Comparison of ENCODE assay signal across 8 mouse cellular contexts in the genomic region with DNA sequence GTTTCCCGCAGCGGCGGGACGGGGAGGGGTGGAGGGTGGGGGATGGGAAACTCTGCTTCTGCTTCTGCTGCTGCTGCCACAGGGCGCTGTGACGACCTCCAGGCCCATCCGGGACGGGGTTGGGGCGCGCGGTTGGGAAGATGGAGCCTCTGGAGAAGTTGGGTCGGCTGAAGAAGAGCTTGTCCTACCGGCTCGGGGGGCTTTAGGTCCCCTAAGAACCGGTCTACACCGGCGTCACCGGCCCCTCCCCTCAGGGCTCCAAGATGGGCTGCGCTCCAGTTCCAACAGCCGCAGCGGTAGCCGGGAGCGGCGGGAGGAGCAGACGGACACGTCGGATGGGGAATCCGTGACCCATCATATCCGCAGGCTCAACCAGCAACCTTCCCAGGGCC. TPM values are rescaled to one million over a fixed set of nuclear protein-coding genes. Genes with fewer than 3 reads are reported as not detected.
DNase-seq lines count a peak whose midpoint lies in the region; ATAC-seq and TF ChIP-seq lines count a peak whose summit lies in the region.

No protein-coding gene starts in this region.

- peak overlapping the region; percentile 41; the same call in 1 of the 2 replicates for H3K27ac ChIP-seq in thymus, adult 2 months (ENCODE audit: control insufficient read depth, insufficient read depth, low read length)
- peak overlapping the region; percentile 97 for H3K27ac ChIP-seq in embryonic facial prominence, embryonic 13.5 days
- H3K27ac ChIP-seq in kidney, adult 2 months (ENCODE audit: insufficient read depth, low read depth, low read length) = peak overlapping the region; percentile 21; the same call in 1 of the 2 replicates
- H3K27ac ChIP-seq in midbrain, embryonic 15.5 days = peak overlapping the region; percentile 98

- WGBS in thymus, adult 2 months = 1% methylated on average over 29 of the region's 29 CpGs
- WGBS in embryonic facial prominence, embryonic 13.5 days = 1% methylated on average over 26 of the region's 29 CpGs
- under 1% methylated on average over 29 of the region's 29 CpGs for WGBS in kidney, adult 2 months
- 0% methylated on average over 29 of the region's 29 CpGs for WGBS in midbrain, embryonic 15.5 days

- H3K4me1 ChIP-seq in thymus, adult 2 months (replicated peaks; ENCODE audit: control insufficient read depth, insufficient read depth, low read length) = peaks cover 15% of the 10 kb centered on the region
- peaks cover 20% of the 10 kb centered on the region for H3K4me1 ChIP-seq in embryonic facial prominence, embryonic 13.5 days
- H3K4me1 ChIP-seq in kidney, adult 2 months (ENCODE audit: control insufficient read depth, insufficient read depth, low read length) = peaks cover 9% of the 10 kb centered on the region; the same call in 1 of the 2 replicates
- H3K4me1 ChIP-seq in midbrain, embryonic 15.5 days = peaks cover 23% of the 10 kb centered on the region

- peak overlapping the region; percentile 91 for H3K9ac ChIP-seq in embryonic facial prominence, embryonic 13.5 days
- peak overlapping the region; percentile 79 for H3K9ac ChIP-seq in midbrain, embryonic 15.5 days

- TF ChIP-seq POLR2A in thymus, adult 2 months (IDR thresholded peaks at IDR 0.05; ENCODE audit: control insufficient read depth, extremely low read depth, insufficient read depth, low read length, poor library complexity) = no peak
- no peak for TF ChIP-seq POLR2A in kidney, adult 2 months (IDR thresholded peaks at IDR 0.05; ENCODE audit: low read depth, low read length)

- H3K27me3 ChIP-seq in thymus, adult 2 months (ENCODE audit: control insufficient read depth, insufficient read depth, low read length) = no peaks in the 10 kb centered on the region
- H3K27me3 ChIP-seq in embryonic facial prominence, embryonic 13.5 days = no peaks in the 10 kb centered on the region
- no peaks in the 10 kb centered on the region for H3K27me3 ChIP-seq in kidney, adult 2 months (replicated peaks; ENCODE audit: control insufficient read depth, insufficient read depth, low read length)
- H3K27me3 ChIP-seq in midbrain, embryonic 15.5 days (replicated peaks) = no peaks in the 10 kb centered on the region

- no peak for TF ChIP-seq CTCF in thymus, adult 2 months (IDR thresholded peaks at IDR 0.05; ENCODE audit: borderline replicate concordance, control insufficient read depth, extremely low read depth, insufficient read depth, low read length, poor library complexity)
- no peak for TF ChIP-seq CTCF in kidney, adult 2 months (conservative IDR thresholded peaks at IDR 0.05; ENCODE audit: insufficient read depth, insufficient read length, low read depth, low read length)

- DNase-seq in thymus, adult 2 months = no peak
- no peak for DNase-seq in thymus, postnatal 4 days
- peak; percentile 54 to 56 for DNase-seq in heart, adult 9 months (ENCODE audit: low spot score in 2 of 2)
- peak; percentile 60 for DNase-seq in kidney, adult 2 months
- DNase-seq in liver = peak; percentile 40
- peak; percentile 45 to 51 for DNase-seq in urinary bladder, postnatal 36 days (ENCODE audit: low spot score in 2 of 2)

- H3K4me2 ChIP-seq in embryonic facial prominence, embryonic 13.5 days = peak overlapping the region; percentile 83
- peak overlapping the region; percentile 94 for H3K4me2 ChIP-seq in midbrain, embryonic 15.5 days

- peak; percentile 15; the same call in 1 of the 2 replicates for ATAC-seq in embryonic facial prominence, embryonic 13.5 days (ENCODE audit: insufficient number of reproducible peaks, insufficient read depth, low FRiP score, low TSS enrichment, low read depth)
- ATAC-seq in midbrain, embryonic 15.5 days (replicated peaks) = peak; percentile 25

- peak overlapping the region; percentile 59 for H3K4me3 ChIP-seq in thymus, adult 2 months (ENCODE audit: control insufficient read depth, insufficient read depth, low read length)
- peak overlapping the region; percentile 97 for H3K4me3 ChIP-seq in embryonic facial prominence, embryonic 13.5 days
- peak overlapping the region; percentile 72 for H3K4me3 ChIP-seq in kidney, adult 2 months (ENCODE audit: insufficient read depth, low read depth, low read length)
- H3K4me3 ChIP-seq in midbrain, embryonic 15.5 days = peak overlapping the region; percentile 80

- peaks cover 8% of the 10 kb centered on the region; the same call in 1 of the 2 replicates for H3K36me3 ChIP-seq in thymus, adult 2 months (ENCODE audit: control insufficient read depth, insufficient read depth, low read length)
- H3K36me3 ChIP-seq in embryonic facial prominence, embryonic 13.5 days = peaks cover 42% of the 10 kb centered on the region
- H3K36me3 ChIP-seq in kidney, adult 2 months (ENCODE audit: control insufficient read depth, insufficient read depth, low read length) = no peaks in the 10 kb centered on the region
- peaks cover 9% of the 10 kb centered on the region for H3K36me3 ChIP-seq in midbrain, embryonic 15.5 days (replicated peaks)

- no peaks in the 10 kb centered on the region for H3K9me3 ChIP-seq in embryonic facial prominence, embryonic 13.5 days
- H3K9me3 ChIP-seq in midbrain, embryonic 15.5 days = no peaks in the 10 kb centered on the region

RNA-seq across cellular contexts. Expression of a gene that starts 0.3 kb away (rescaled TPM):
- polyA plus RNA-seq in thymus, adult 2 months (2012; rRNA removed) = 35.5 and 42.6 TPM in 2 replicates
- 44.4 and 56.9 TPM in 2 replicates for polyA plus RNA-seq in embryonic facial prominence, embryonic 13.5 days (2015; fragmentation: Nextera tagmentation; extraction: Ambion mirVana)
- polyA plus RNA-seq in kidney, adult 2 months (2012; rRNA removed) = 18.5 and 19.0 TPM in 2 replicates
- polyA plus RNA-seq in midbrain, embryonic 15.5 days (2015; fragmentation: Nextera tagmentation; extraction: Ambion mirVana) = 99.3 and 102 TPM in 2 replicates

RNA-seq across cellular contexts. Expression of a gene that starts 0.7 kb away (rescaled TPM):
- 37.9 and 45.5 TPM in 2 replicates for polyA plus RNA-seq in thymus, adult 2 months (2012; rRNA removed)
- 56.3 and 64.8 TPM in 2 replicates for polyA plus RNA-seq in embryonic facial prominence, embryonic 13.5 days (2015; fragmentation: Nextera tagmentation; extraction: Ambion mirVana)
- polyA plus RNA-seq in kidney, adult 2 months (2012; rRNA removed) = 20.5 and 23.8 TPM in 2 replicates
- polyA plus RNA-seq in midbrain, embryonic 15.5 days (2015; fragmentation: Nextera tagmentation; extraction: Ambion mirVana) = 62.6 and 64.8 TPM in 2 replicates

RNA-seq across cellular contexts. Expression of a gene that starts 10.8 kb away (rescaled TPM):
- 128 and 132 TPM in 2 replicates for polyA plus RNA-seq in thymus, adult 2 months (2012; rRNA removed)
- 109 and 110 TPM in 2 replicates for polyA plus RNA-seq in embryonic facial prominence, embryonic 13.5 days (2015; fragmentation: Nextera tagmentation; extraction: Ambion mirVana)
- polyA plus RNA-seq in kidney, adult 2 months (2012; rRNA removed) = 59.4 and 63.6 TPM in 2 replicates
- polyA plus RNA-seq in midbrain, embryonic 15.5 days (2015; fragmentation: Nextera tagmentation; extraction: Ambion mirVana) = 89.3 and 92.1 TPM in 2 replicates

RNA-seq across cellular contexts. Expression of a gene that starts 40.0 kb away (rescaled TPM):
- polyA plus RNA-seq in thymus, adult 2 months (2012; rRNA removed) = 15.0 and 20.4 TPM in 2 replicates
- 3.9 and 4.3 TPM in 2 replicates for polyA plus RNA-seq in embryonic facial prominence, embryonic 13.5 days (2015; fragmentation: Nextera tagmentation; extraction: Ambion mirVana)
- polyA plus RNA-seq in kidney, adult 2 months (2012; rRNA removed) = 3.5 and 5.4 TPM in 2 replicates
- 8.4 and 10.0 TPM in 2 replicates for polyA plus RNA-seq in midbrain, embryonic 15.5 days (2015; fragmentation: Nextera tagmentation; extraction: Ambion mirVana)

RNA-seq across cellular contexts. Expression of a gene that starts 52.3 kb away (rescaled TPM):
- 380 and 457 TPM in 2 replicates for polyA plus RNA-seq in thymus, adult 2 months (2012; rRNA removed)
- 18.8 and 21.6 TPM in 2 replicates for polyA plus RNA-seq in embryonic facial prominence, embryonic 13.5 days (2015; fragmentation: Nextera tagmentation; extraction: Ambion mirVana)
- polyA plus RNA-seq in kidney, adult 2 months (2012; rRNA removed) = 174 and 175 TPM in 2 replicates
- 5.5 and 6.6 TPM in 2 replicates for polyA plus RNA-seq in midbrain, embryonic 15.5 days (2015; fragmentation: Nextera tagmentation; extraction: Ambion mirVana)

Comparison
In these comparisons a context has a peak if more than half of its experiments do, and no peak if none do; other contexts are left out.
1. DNase-seq: peak in heart, adult 9 months (2 of 2), kidney, adult 2 months (single experiment), liver (single experiment) and urinary bladder, postnatal 36 days (2 of 2); none in thymus, adult 2 months (single experiment) and thymus, postnatal 4 days (single experiment).
2. H3K27ac ChIP-seq: peak in every context shown above with its lines; median percentile 98 in midbrain, embryonic 15.5 days; 97 in embryonic facial prominence, embryonic 13.5 days; 41 in thymus, adult 2 months; 21 in kidney, adult 2 months.
3. Peak in every context shown above with its lines, with median percentiles within 50 percentile points of each other: H3K4me3 ChIP-seq.